Mouse (Mus musculus) kidney, adult 2 months (tissue): ENCODE data around the gene Crygc.

Source experiments
- CTCF ChIP-seq: fragments of 200-500 bp; conservative IDR thresholded peaks from 2 replicates; pipeline ENCODE4 v1.5.1; 2011; ENCODE audit warnings: low read depth, mild to moderate bottlenecking, control low read depth, low read length, moderate library complexity, mixed read lengths; ENCODE audit not compliant: insufficient read depth, insufficient read length
- POLR2A ChIP-seq: fragments of 200-500 bp; IDR thresholded peaks from one replicate; pipeline ENCODE4 v1.6.1; 2011; ENCODE audit warnings: low read depth, low read length, control low read depth

GRCm38 (mm10) chr1:65113536-65114172 lies 40.2 kb upstream of the Crygc start:
- TF ChIP-seq CTCF (no peak), POLR2A (no peak)
